Mouse (Mus musculus): ENCODE results near the gene Gm45521. TPM values are rescaled to one million over a fixed set of nuclear protein-coding genes. Genes with fewer than 3 reads are reported as not detected.

Gene Gm45521
- not detected for polyA plus RNA-seq (2014; fragmentation: Illumina TruSeq; extraction: RNeasy Lipid Tissue Mini Kit (QIAGEN cat#74804); ENCODE audit: low read depth, low replicate concordance)

GRCm38 (mm10) chr14:7957049-7957448 is at the start of gene Gm45521:
TSS of gene Gm45521 (plus strand) at chr14:7957288.

GRCm38 (mm10) chr14:7994271-7994767 is 37.2 kb downstream of the Gm45521 start, which contains the start of gene Dnase1l3:
TSS of gene Dnase1l3 (minus strand) at chr14:7994573.

GRCm38 (mm10) chr14:8002432-8003092 is 45.5 kb downstream of the Gm45521 start, which contains the start of gene Abhd6:
TSS of gene Abhd6 (plus strand) at chr14:8002902.

Other genes with a start within 250 kb of the Gm45521 start
- not detected for gene Gm26661, start 165.7 kb upstream of the Gm45521 start, polyA plus RNA-seq (2014; fragmentation: Illumina TruSeq; extraction: RNeasy Lipid Tissue Mini Kit (QIAGEN cat#74804); ENCODE audit: low read depth, low replicate concordance)
- 6.3 TPM for gene Flnb, start 139.3 kb upstream of the Gm45521 start, polyA plus RNA-seq (2014; fragmentation: Illumina TruSeq; extraction: RNeasy Lipid Tissue Mini Kit (QIAGEN cat#74804); ENCODE audit: low read depth, low replicate concordance)
- not detected for gene Dnase1l3, start 37.3 kb downstream of the Gm45521 start, polyA plus RNA-seq (2014; fragmentation: Illumina TruSeq; extraction: RNeasy Lipid Tissue Mini Kit (QIAGEN cat#74804); ENCODE audit: low read depth, low replicate concordance)
- 15.3 TPM for gene Abhd6, start 45.6 kb downstream of the Gm45521 start, polyA plus RNA-seq (2014; fragmentation: Illumina TruSeq; extraction: RNeasy Lipid Tissue Mini Kit (QIAGEN cat#74804); ENCODE audit: low read depth, low replicate concordance)
- gene Rpp14, start 123.1 kb downstream of the Gm45521 start, polyA plus RNA-seq (2014; fragmentation: Illumina TruSeq; extraction: RNeasy Lipid Tissue Mini Kit (QIAGEN cat#74804); ENCODE audit: low read depth, low replicate concordance): 44.4 TPM
- 51.1 TPM for gene Pxk, start 140.9 kb downstream of the Gm45521 start, polyA plus RNA-seq (2014; fragmentation: Illumina TruSeq; extraction: RNeasy Lipid Tissue Mini Kit (QIAGEN cat#74804); ENCODE audit: low read depth, low replicate concordance)
- 353 TPM for gene Pdhb, start 215.7 kb downstream of the Gm45521 start, polyA plus RNA-seq (2014; fragmentation: Illumina TruSeq; extraction: RNeasy Lipid Tissue Mini Kit (QIAGEN cat#74804); ENCODE audit: low read depth, low replicate concordance)

Measured in kidney, adult 10 weeks (tissue).